ENCODE assay signal across 17 mouse cellular contexts in genomic region chr6:12750441-12750840, GRCm38 (mm10). TPM values are rescaled to one million over a fixed set of nuclear protein-coding genes. Genes with fewer than 3 reads are reported as not detected.
DNase-seq lines count a peak whose midpoint lies in the region; ATAC-seq lines count a peak whose summit lies in the region.
"Had no signal": no experiment of that assay in that cellular context is flagged by ENCODE, and none has a peak within 500 bp of the region (broad histone marks: within the 10 kb centered on the region; RNA-seq: fewer than 3 reads in every experiment).

No protein-coding gene starts in this region.

- 5% methylated on average over 2 of the region's 2 CpGs for WGBS in forebrain, embryonic 12.5 days
- 7% methylated on average over 2 of the region's 2 CpGs for WGBS in midbrain, embryonic 10.5 days

- H3K36me3 ChIP-seq in forebrain, embryonic 12.5 days (replicated peaks), result no peaks in the 10 kb centered on the region
- H3K36me3 ChIP-seq in midbrain, embryonic 10.5 days, result no peaks in the 10 kb centered on the region
- H3K36me3 ChIP-seq: G1E; heart, embryonic 13.5 days had no signal

- no peak overlapping the region for H3K4me2 ChIP-seq in forebrain, embryonic 12.5 days

- H3K27ac ChIP-seq in forebrain, embryonic 12.5 days, result 0 out of 2 replicates have a peak overlapping the region, but pooled peaks have one; percentile 13
- peak overlapping the region; percentile 95 for H3K27ac ChIP-seq in midbrain, embryonic 10.5 days (replicated peaks)
- H3K27ac ChIP-seq: heart, embryonic 13.5 days; stomach, postnatal 0 days had no signal

- H3K9me3 ChIP-seq in forebrain, embryonic 12.5 days, result no peaks in the 10 kb centered on the region
- H3K9me3 ChIP-seq in midbrain, embryonic 10.5 days (replicated peaks), result no peaks in the 10 kb centered on the region
- H3K9me3 ChIP-seq: G1E; heart, embryonic 13.5 days had no signal

- H3K4me1 ChIP-seq in forebrain, embryonic 12.5 days, result peaks cover 21% of the 10 kb centered on the region
- peaks cover 28% of the 10 kb centered on the region for H3K4me1 ChIP-seq in midbrain, embryonic 10.5 days

- no peak overlapping the region for H3K4me3 ChIP-seq in forebrain, embryonic 12.5 days (replicated peaks)
- no peak overlapping the region for H3K4me3 ChIP-seq in midbrain, embryonic 10.5 days

- 0 out of 2 replicates have a peak, but pooled peaks have one; percentile 1 for ATAC-seq in forebrain, embryonic 12.5 days (ENCODE audit: low FRiP score)

- peaks cover 10% of the 10 kb centered on the region for H3K27me3 ChIP-seq in forebrain, embryonic 12.5 days
- H3K27me3 ChIP-seq in midbrain, embryonic 10.5 days (ENCODE audit: low read depth, poor library complexity, severe bottlenecking), result no peaks in the 10 kb centered on the region
- H3K27me3 ChIP-seq: heart, embryonic 13.5 days had no signal

- peak; percentile 1 for DNase-seq in kidney, adult 9 months
- no peak for DNase-seq in kidney, postnatal 4 days
- peak; percentile 22 for DNase-seq in midbrain, embryonic 10.5 days (ENCODE audit: low spot score)
- peak; percentile 43 for DNase-seq in retina, embryonic 14.5 days (ENCODE audit: low spot score)
- no peak for DNase-seq in frontal cortex, postnatal 14 days (ENCODE audit: low spot score in 2 of 2)
- DNase-seq in spleen, adult 12 weeks (ENCODE audit: low spot score), result no peak
- DNase-seq in lung, postnatal 4 days, result no peak
- DNase-seq: adrenal gland, postnatal 25 days; gastrocnemius, postnatal 14 days; layer of hippocampus, adult 9-11 months; lung, postnatal 36 days; spleen, adult 18-20 months; thymus, postnatal 36 days had no signal

- no peak overlapping the region for H3K9ac ChIP-seq in forebrain, embryonic 12.5 days
- H3K9ac ChIP-seq: heart, embryonic 13.5 days had no signal

RNA-seq across cellular contexts. Expression of gene Thsd7a, which starts 1.2 kb away (rescaled TPM):
- polyA plus RNA-seq in forebrain, embryonic 12.5 days (2016; fragmentation: Nextera tagmentation; extraction: Ambion mirVana), result 11.3 and 12.3 TPM in 2 replicates
- polyA plus RNA-seq in midbrain, embryonic 10.5 days (2016; fragmentation: Nextera tagmentation; extraction: Ambion mirVana), result 10.7 and 21.2 TPM in 2 replicates

Comparison
In these comparisons a context has a peak if more than half of its experiments do, and no peak if none do; other contexts are left out.
1. DNase-seq: peak in kidney, adult 9 months (single experiment), midbrain, embryonic 10.5 days (single experiment) and retina, embryonic 14.5 days (single experiment); none in kidney, postnatal 4 days (0 of 2), frontal cortex, postnatal 14 days (0 of 2), spleen, adult 12 weeks (single experiment) and lung, postnatal 4 days (0 of 2).